In the genomic region with DNA sequence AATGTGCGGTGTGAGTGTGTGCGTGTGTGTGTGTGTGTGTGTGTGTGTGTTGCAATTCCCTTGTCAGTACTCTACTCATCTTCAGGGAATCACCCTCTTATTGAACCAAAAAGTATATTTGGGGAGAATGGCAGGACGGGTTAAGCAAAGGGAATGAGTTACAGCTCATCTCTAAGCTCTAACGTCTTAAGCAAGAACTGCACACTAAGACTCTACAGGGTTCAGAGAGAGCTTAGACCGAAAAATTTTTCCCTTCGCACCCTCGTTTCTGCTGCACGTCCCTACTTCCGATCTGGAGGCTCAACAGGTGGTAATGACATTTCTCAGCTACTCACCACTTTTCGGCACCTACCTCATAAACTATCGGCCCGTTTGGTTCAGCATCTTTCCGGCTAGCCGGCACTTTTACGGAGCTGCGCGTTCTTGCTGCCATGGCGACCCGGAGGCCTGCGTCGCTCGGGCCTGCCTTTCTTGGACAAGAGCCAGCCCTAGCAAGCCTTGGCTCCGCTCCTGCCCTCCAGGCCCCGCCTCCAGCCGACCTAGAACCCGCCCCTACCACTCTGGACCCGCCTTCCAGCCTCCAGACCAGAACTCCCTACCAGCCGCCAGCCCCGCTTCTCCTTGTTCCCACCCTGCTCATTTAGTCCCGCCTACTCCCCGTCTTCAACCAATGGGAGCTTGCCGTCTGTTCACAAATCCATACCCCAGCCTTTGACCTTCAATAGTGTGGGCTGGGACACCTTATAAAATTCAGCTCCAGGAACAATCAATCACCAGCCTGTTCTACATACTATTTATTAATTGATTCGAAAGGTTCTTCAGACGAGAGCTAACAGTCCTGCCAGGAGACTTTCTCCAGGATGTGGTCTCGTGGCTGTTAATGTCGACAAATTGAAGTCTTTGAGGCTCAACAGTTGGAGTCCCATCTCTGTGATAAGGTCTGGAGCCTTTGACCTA, we compare ENCODE assay signal across 8 mouse cellular contexts. TPM values are rescaled to one million over a fixed set of nuclear protein-coding genes. Genes with fewer than 3 reads are reported as not detected.
DNase-seq lines count a peak whose midpoint lies in the region; ATAC-seq lines count a peak whose summit lies in the region.

Dixdc1 (minus strand) TSS at position 604 of the 957 bp plus-strand sequence.

- peak within 1 kb of the TSS; percentile 71 for H3K4me2 ChIP-seq in heart, embryonic 15.5 days
- peak within 1 kb of the TSS; percentile 69 for H3K4me2 ChIP-seq in liver, embryonic 13.5 days
- H3K4me2 ChIP-seq in neural tube, embryonic 11.5 days (ENCODE audit: low read depth) = peak within 1 kb of the TSS; percentile 34
- H3K4me2 ChIP-seq in stomach, embryonic 16.5 days (ENCODE audit: low read depth, low read length) = peak within 1 kb of the TSS; percentile 62

- peaks cover 18% of the 10 kb centered on the region for H3K4me1 ChIP-seq in forebrain, embryonic 10.5 days
- H3K4me1 ChIP-seq in heart, embryonic 15.5 days (replicated peaks) = peaks cover 23% of the 10 kb centered on the region
- H3K4me1 ChIP-seq in liver, embryonic 13.5 days (replicated peaks) = peaks cover 17% of the 10 kb centered on the region
- H3K4me1 ChIP-seq in neural tube, embryonic 11.5 days (ENCODE audit: control insufficient read depth, insufficient read depth, low read length) = no peaks in the 10 kb centered on the region
- peaks cover 6% of the 10 kb centered on the region for H3K4me1 ChIP-seq in stomach, embryonic 16.5 days (ENCODE audit: control insufficient read depth, insufficient read depth, low read length)

- H3K27ac ChIP-seq in forebrain, embryonic 10.5 days = peak within 1 kb of the TSS; percentile 40
- peak within 1 kb of the TSS; percentile 73 for H3K27ac ChIP-seq in heart, embryonic 15.5 days
- H3K27ac ChIP-seq in liver, embryonic 13.5 days = no peak within 1 kb of the TSS
- no peak within 1 kb of the TSS for H3K27ac ChIP-seq in neural tube, embryonic 11.5 days (ENCODE audit: low read depth, low read length)
- no peak within 1 kb of the TSS for H3K27ac ChIP-seq in stomach, embryonic 16.5 days (ENCODE audit: low read length)

- H3K4me3 ChIP-seq in forebrain, embryonic 10.5 days = peak within 1 kb of the TSS; percentile 52
- peak within 1 kb of the TSS; percentile 44 for H3K4me3 ChIP-seq in heart, embryonic 15.5 days
- H3K4me3 ChIP-seq in liver, embryonic 13.5 days (replicated peaks) = peak within 1 kb of the TSS; percentile 47
- peak within 1 kb of the TSS; percentile 13; the same call in 1 of the 2 replicates for H3K4me3 ChIP-seq in neural tube, embryonic 11.5 days (ENCODE audit: low read depth, low read length)
- peak within 1 kb of the TSS; percentile 43 for H3K4me3 ChIP-seq in stomach, embryonic 16.5 days (replicated peaks; ENCODE audit: low read length)

- DNase-seq in c-Kit-positive CD71-negative TER-119-negative erythroid progenitor cells, embryonic 14.5 days (ENCODE audit: low read depth) = peak; percentile 75
- DNase-seq in forebrain, embryonic 10.5 days (ENCODE audit: extremely low spot score, low spot score) = peak; percentile 95
- peak; percentile 96 to 97 for DNase-seq in kidney, postnatal 25 days
- DNase-seq in liver, embryonic 13.5 days = peak; percentile 89
- DNase-seq in neural tube, embryonic 11.5 days (ENCODE audit: low spot score) = peak; percentile 92

- peaks cover 14% of the 10 kb centered on the region for H3K27me3 ChIP-seq in forebrain, embryonic 10.5 days (ENCODE audit: poor library complexity, severe bottlenecking)
- no peaks in the 10 kb centered on the region for H3K27me3 ChIP-seq in heart, embryonic 15.5 days
- H3K27me3 ChIP-seq in liver, embryonic 13.5 days = no peaks in the 10 kb centered on the region
- no peaks in the 10 kb centered on the region for H3K27me3 ChIP-seq in neural tube, embryonic 11.5 days (ENCODE audit: control insufficient read depth, insufficient read depth, low read length)
- H3K27me3 ChIP-seq in stomach, embryonic 16.5 days (ENCODE audit: control insufficient read depth, insufficient read depth, low read length) = no peaks in the 10 kb centered on the region

- peak; percentile 93 for ATAC-seq in CD4-positive, CD25-positive, alpha-beta regulatory T cell, adult 4 months
- ATAC-seq in heart, embryonic 15.5 days (replicated peaks; ENCODE audit: insufficient number of reproducible peaks, insufficient read depth, low FRiP score, low read depth) = peak; percentile 98
- peak; percentile 98 for ATAC-seq in liver, embryonic 13.5 days (ENCODE audit: low read depth)
- ATAC-seq in neural tube, embryonic 11.5 days (ENCODE audit: insufficient read depth, low FRiP score, low TSS enrichment) = peak; percentile 95
- ATAC-seq in stomach, embryonic 16.5 days (ENCODE audit: insufficient read depth, low FRiP score) = peak; percentile 99

- 0 out of 2 replicates have a peak within 1 kb of the TSS, but pooled peaks have one; percentile 2 for H3K9ac ChIP-seq in heart, embryonic 15.5 days
- 0 out of 2 replicates have a peak within 1 kb of the TSS, but pooled peaks have one; percentile 5 for H3K9ac ChIP-seq in liver, embryonic 13.5 days
- H3K9ac ChIP-seq in neural tube, embryonic 11.5 days (ENCODE audit: low read length) = no peak within 1 kb of the TSS
- no peak within 1 kb of the TSS for H3K9ac ChIP-seq in stomach, embryonic 16.5 days (ENCODE audit: low read length)

- WGBS in forebrain, embryonic 10.5 days = 16% methylated on average over 36 of the region's 36 CpGs
- WGBS in heart, embryonic 15.5 days = 11% methylated on average over 36 of the region's 36 CpGs
- WGBS in liver, embryonic 13.5 days (ENCODE audit: insufficient replicate concordance) = 11% methylated on average over 36 of the region's 36 CpGs
- WGBS in neural tube, embryonic 11.5 days = 15% methylated on average over 36 of the region's 36 CpGs
- 10% methylated on average over 36 of the region's 36 CpGs for WGBS in stomach, embryonic 16.5 days

- no peaks in the 10 kb centered on the region for H3K36me3 ChIP-seq in forebrain, embryonic 10.5 days (replicated peaks)
- H3K36me3 ChIP-seq in heart, embryonic 15.5 days = no peaks in the 10 kb centered on the region
- H3K36me3 ChIP-seq in liver, embryonic 13.5 days = no peaks in the 10 kb centered on the region
- H3K36me3 ChIP-seq in neural tube, embryonic 11.5 days (ENCODE audit: control insufficient read depth, insufficient read depth, low read length) = no peaks in the 10 kb centered on the region
- no peaks in the 10 kb centered on the region for H3K36me3 ChIP-seq in stomach, embryonic 16.5 days (ENCODE audit: control insufficient read depth, insufficient read depth, low read length)

- no peaks in the 10 kb centered on the region for H3K9me3 ChIP-seq in forebrain, embryonic 10.5 days
- no peaks in the 10 kb centered on the region for H3K9me3 ChIP-seq in heart, embryonic 15.5 days (replicated peaks)
- H3K9me3 ChIP-seq in liver, embryonic 13.5 days (replicated peaks) = no peaks in the 10 kb centered on the region
- H3K9me3 ChIP-seq in neural tube, embryonic 11.5 days (ENCODE audit: control insufficient read depth, low read length) = no peaks in the 10 kb centered on the region
- H3K9me3 ChIP-seq in stomach, embryonic 16.5 days (replicated peaks; ENCODE audit: control insufficient read depth, low read length) = no peaks in the 10 kb centered on the region

RNA-seq across cellular contexts. Expression of gene Dixdc1, which starts in this region (rescaled TPM):
- under 1 TPM in 1 of 2 experiments, not detected in 1; 0.19 TPM for polyA plus RNA-seq in CD4-positive, CD25-positive, alpha-beta regulatory T cell, adult 4 months (2017; shearing (Covaris generic))
- 22.2 and 23.0 TPM in 2 replicates for polyA plus RNA-seq in forebrain, embryonic 10.5 days (2016; fragmentation: Nextera tagmentation; extraction: Ambion mirVana)
- 9.1 and 9.2 TPM in 2 replicates for polyA plus RNA-seq in heart, embryonic 15.5 days (2015; fragmentation: Nextera tagmentation; extraction: Ambion mirVana)
- 0.70 and 0.93 TPM in 2 replicates for polyA plus RNA-seq in liver, embryonic 13.5 days (2015; fragmentation: Nextera tagmentation; extraction: Ambion mirVana)
- 27.4 and 33.0 TPM in 2 replicates for polyA plus RNA-seq in neural tube, embryonic 11.5 days (2014; fragmentation: Nextera tagmentation; extraction: Ambion mirVana)
- 8.7 and 9.7 TPM in 2 replicates for polyA plus RNA-seq in stomach, embryonic 16.5 days (2015; fragmentation: Nextera tagmentation; extraction: Ambion mirVana)

Comparison
In these comparisons a context has a peak if more than half of its experiments do, and no peak if none do; other contexts are left out.
1. Peak in ATAC-seq in CD4-positive, CD25-positive, alpha-beta regulatory T cell, adult 4 months; RNA of the gene not detected or under 1 TPM.
2. Peak in DNase-seq, ATAC-seq, H3K4me3 ChIP-seq, H3K9ac ChIP-seq and H3K4me2 ChIP-seq in liver, embryonic 13.5 days; RNA of the gene not detected or under 1 TPM.
3. H3K27ac ChIP-seq: peak in forebrain, embryonic 10.5 days (single experiment) and heart, embryonic 15.5 days (single experiment); none in liver, embryonic 13.5 days (single experiment), neural tube, embryonic 11.5 days (single experiment) and stomach, embryonic 16.5 days (single experiment).
4. Peak in every context shown above with its lines, with median percentiles within 50 percentile points of each other: ATAC-seq, DNase-seq, H3K4me3 ChIP-seq and H3K4me2 ChIP-seq.